Mouse (Mus musculus) left cerebral cortex, adult 8-10 months (tissue): ENCODE measurements around the gene Kif26b. TPM values are rescaled to one million over a fixed set of nuclear protein-coding genes. Genes with fewer than 3 reads are reported as not detected.

Source experiments
- DNase-seq, 2 experiments: peaks; one replicate each; pipeline ENCODE4 v3.0.0; 2022; ENCODE audit warnings: low spot score in 2 of 2
- total RNA-seq, 4 experiments: library from RNA; stranded (reverse); gene quantifications; 2 replicates each; pipeline ENCODE4 v1.2.4; 2022

Kif26b gene
- total RNA-seq, result 10 to 100 TPM in 1 of 4 experiments, 1 to 10 TPM in 3; 9.3 to 10.2 (median 9.4) TPM

DNA sequence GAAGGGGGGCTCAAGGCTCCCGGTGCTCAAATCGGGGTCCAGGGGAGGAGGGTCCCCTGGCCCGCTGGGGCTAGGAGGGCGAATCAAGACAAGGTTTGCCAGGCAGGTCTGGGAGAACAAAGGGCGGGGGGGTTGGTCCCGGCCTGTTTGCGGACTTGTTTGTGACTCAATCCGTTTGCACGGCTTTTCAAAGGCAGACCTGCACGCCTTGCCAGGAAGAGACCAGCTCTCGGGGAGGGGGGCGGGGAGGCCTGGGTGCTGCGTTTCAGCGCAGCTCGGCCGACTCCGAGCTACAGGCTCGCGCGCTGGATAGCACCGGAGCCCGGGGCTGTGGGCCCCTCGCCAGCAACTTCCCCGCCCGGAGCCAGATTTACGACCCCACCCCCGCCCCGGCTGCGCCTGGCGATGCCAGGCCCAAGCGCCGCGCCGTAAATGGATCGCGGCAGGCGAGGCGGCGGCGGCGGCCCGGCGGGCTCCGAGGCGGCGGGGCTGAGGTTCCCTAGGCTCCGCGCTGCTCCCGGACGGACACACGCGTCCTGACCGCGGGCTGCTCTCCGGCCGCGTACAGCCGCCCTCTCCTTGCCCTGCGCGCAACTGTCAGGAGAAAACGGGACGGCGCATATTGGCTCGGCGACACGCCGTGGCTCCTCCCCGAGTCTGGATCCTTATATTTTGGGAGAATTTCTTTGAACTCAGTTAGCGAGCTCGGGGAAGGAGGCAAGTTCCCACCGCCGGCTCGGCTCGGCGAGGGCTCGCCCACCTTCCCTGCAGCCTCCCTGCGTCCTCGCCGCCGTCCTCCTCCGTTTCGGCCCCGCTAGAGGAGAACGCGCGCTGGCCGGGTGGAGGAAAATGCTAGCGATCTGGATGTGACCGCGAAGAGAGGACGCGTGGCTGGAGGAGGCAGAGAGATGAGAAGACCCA, at the start of gene Kif26b:
TSS of gene Kif26b (plus strand) at position 695 of the 921 bp plus-strand sequence.
- peak; percentile 32 to 46 for DNase-seq

- no peak for DNase-seq
Observed at GRCm38 (mm10) chr1:178483854-178484253, 45.1 kb upstream of the Kif26b start.

- DNase-seq, result no peak
Observed at GRCm38 (mm10) chr1:178485138-178485867, 43.6 kb upstream of the Kif26b start.

GRCm38 (mm10) chr1:178485868-178486220, 43.1 kb upstream of the Kif26b start:
- no peak for DNase-seq

GRCm38 (mm10) chr1:178486828-178487227, 42.1 kb upstream of the Kif26b start:
- DNase-seq, result peak in 1 of 2 experiments; percentile 71

DNA sequence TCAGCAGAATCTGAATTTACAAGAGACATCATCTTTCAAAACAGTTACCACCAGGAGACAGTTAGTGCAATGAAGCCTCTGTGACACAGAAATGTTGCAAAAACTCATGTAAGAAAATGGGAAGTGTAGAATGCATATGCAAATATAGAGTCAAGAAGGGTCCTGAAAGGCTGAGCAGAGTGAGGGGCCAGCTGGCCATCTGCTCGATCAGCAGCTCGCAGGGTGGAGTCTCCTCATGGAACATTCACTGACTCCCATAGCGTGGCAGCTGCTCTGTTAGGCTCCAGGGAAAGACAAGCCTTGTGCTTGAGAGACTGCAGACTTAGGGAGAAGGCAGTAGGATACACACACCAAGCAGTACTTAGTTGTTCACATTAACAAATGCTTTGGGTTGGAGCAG, 39.8 kb upstream of the Kif26b start:
- DNase-seq, result no peak

DNA sequence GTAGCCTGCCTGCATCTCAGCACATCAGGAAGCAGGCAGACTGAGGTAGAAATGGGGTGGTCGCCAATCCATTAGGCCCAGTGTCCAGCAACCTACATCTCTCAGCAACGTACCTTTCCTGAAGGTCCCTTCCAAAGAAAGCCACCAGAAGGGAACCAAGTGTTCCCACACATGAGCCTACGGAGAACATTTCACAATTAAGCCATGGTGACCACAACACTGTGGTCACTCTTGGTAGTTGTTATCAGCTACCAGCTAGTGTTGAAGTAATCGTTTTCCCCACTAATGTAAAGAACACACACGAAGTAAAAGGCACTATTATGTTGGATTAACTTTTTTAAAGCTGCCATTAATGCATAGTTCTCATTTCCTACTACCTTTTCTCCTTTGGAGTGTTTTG, 37.2 kb upstream of the Kif26b start:
- DNase-seq, result no peak

- no peak for DNase-seq
Observed at GRCm38 (mm10) chr1:178492493-178492892, 36.4 kb upstream of the Kif26b start.

DNA sequence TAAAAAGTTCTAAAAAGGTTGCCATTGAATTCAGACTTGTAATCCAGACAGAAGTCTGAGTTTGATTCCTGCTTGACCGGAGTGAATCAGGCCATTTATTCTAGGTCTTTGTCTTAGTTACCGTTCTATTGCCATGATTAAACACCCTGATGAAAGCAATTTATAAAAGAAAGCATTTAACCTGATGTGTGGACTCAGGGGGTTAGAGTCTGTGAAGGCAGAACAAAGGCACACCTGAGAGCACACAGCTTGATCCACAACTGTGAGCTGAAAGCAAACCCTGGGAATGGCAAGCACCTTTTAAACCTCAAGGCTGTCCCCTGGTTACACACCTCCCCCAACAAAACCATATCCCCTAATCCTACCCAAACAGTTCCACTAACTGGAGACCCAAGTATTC, 32.7 kb upstream of the Kif26b start:
- DNase-seq, result no peak

DNA sequence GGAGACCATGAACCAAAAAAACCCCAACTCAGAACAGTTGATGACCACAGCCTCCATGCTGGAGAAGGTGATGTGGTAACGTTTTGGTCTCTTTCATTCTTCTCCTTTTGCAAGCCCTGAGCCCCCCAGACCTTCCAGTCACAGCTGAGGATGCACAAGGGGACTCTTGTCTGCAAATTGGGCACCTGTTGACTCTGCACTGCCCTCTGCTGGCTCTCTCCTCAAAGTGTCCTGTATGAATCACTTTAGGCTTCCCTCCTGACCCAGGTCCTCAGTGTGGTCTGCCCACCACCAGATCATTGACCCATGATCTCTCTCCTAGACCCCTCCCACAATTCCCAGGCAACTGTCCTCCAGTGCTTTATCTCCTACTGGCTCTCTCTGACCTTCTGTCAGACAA, 32.1 kb upstream of the Kif26b start:
- DNase-seq, result no peak

DNA sequence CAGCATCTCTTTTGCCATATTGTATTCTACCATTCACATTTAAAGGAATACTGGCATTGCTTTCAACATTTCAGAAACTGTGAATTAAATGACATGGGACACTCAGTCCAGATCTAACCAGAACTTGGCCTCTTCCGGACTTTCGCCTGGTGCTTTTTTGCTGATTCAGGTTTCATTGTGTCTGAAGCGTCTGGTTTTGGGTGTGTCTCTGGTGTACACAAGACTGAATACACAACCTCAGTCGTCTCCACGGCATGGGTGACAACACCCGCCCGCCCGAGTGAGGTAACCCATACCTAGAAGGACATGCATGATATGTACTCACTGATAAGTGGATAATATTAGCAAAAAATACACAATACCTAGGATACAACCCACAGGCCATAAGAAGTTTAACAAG, 22.0 kb upstream of the Kif26b start:
- no peak for DNase-seq

- DNase-seq, result no peak
Observed at GRCm38 (mm10) chr1:178512323-178513031, 16.4 kb upstream of the Kif26b start.

DNA sequence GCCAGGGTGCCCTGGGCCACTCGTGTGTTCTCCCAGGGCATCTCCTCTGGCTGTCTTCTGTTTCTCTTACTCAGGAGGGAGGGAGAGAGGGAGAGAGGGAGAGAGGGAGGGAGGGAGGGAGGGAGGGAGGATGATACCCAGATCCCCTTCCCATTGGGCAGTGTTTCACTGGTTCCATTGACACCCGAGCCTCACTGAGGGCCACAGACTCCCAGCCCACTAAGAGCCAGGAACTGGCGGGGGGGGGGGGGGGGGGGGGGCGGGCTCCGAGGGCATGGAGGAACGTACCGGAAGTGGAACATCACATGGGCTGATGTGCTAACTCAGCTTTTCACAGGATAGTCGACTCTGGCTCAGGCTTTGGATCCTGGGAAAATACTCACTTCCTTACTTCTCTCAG, 15.0 kb upstream of the Kif26b start:
- no peak for DNase-seq

DNA sequence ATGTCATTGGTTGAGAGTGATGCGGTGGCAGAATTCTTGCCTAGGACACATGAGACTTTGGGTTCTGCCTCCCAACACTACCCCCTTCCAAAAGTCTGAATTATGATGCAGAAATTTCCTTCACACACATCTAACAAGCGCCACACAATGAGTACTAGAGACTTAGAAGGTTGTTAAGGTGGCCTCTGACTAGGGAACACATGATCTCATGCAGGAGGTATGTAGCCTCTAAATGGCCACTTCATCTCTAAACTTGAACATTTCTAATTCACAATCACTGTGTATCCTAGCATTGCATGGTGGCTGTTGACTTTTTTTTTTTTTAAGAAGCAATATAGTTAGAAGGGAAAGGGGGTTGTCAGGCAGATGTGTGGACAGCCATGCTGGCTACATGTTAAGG, 13.1 kb upstream of the Kif26b start:
- DNase-seq, result no peak

DNA sequence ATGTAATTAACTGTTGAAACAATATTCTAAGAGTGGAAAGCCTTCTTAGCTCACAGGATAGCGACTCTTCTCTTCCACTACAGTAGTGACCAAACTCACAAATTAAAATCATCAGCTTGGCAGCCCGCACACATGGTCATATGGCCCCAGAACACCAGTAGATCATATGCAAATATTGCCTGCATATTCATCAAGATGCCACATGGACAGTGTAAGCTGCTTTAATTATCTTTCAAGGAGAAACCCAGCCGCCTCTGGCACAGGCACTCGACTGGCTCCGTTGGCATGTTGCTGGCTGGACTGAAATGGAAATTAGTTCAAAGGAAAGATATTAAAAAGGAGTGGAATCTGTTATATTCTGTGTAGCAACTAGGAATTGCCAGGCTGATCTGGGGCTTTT, 6.5 kb upstream of the Kif26b start:
- DNase-seq, result no peak

- DNase-seq, result no peak
Observed at GRCm38 (mm10) chr1:178523152-178523551, 5.8 kb upstream of the Kif26b start.

- DNase-seq, result peak; percentile 51 to 68
Observed at GRCm38 (mm10) chr1:178527185-178527546, 1.8 kb upstream of the Kif26b start.

DNA sequence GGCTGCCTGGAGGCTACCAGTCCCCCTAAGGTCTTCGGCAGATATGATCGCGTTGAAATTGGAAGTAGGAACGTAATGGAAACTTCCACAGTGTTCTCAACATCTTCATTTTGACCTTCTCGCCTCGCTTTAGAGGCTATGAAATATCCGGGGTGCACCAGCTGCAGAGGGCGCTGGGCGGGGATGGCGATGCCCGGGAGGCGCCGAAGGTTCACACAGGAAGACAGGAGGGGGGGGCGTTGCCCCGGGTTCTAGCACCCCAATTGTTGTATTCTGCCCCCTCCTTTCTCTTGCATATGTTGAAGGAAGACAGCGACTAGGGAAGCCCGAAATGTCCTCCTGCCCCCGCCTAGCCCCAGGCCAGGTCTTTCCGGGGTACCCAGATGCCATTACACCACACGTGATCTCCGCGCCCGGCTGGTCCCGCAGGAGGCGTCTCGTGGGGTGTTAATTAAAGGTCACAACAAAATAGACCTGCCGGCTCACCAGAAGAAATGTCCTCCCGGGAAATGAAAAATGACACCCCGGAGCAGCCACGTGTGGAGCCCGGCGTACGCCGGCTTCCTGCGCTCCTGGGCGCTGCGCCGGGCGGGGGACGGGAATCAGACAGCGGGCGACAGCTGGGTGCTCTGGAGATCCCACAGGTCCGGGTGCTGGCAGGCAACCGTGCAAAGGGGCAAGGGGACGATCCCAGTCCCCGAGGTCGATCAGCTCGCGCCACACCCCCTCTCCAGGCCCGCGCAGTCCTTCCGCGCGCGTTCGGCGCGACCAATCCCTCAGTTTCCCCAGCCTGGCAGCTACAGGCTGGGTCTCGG, 1.2 kb upstream of the Kif26b start:
- peak; percentile 22 to 42 for DNase-seq

GRCm38 (mm10) chr1:178529512-178530300, 781 bp downstream of the Kif26b start:
- DNase-seq, result peak; percentile 8 to 26
